In the genomic region with DNA sequence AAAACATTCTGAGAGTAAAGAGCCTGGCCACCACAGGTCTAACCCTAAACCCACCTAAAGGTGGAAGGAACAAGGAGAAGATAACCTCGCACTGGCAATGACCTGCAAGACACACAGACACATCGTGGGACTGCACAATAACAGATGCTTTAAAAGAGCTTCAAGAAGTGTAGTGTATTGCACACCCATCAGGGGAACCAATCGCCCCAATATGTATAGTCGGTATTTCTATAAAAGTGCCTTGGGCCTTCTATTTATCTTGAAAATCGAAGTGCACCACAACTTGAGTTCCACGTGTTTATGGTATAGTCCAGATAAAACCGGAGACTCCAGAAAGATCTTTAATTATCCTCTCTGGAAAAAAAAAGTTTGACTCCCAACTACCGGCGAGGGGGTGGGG, we compare ENCODE assay signal across 8 mouse cellular contexts. TPM values are rescaled to one million over a fixed set of nuclear protein-coding genes. Genes with fewer than 3 reads are reported as not detected.
DNase-seq lines count a peak whose midpoint lies in the region; ATAC-seq and TF ChIP-seq lines count a peak whose summit lies in the region.

No protein-coding gene starts in this region.

- peak overlapping the region; percentile 69 for H3K4me2 ChIP-seq in heart, embryonic 11.5 days
- H3K4me2 ChIP-seq in forebrain, postnatal 0 days (ENCODE audit: low read depth): peak overlapping the region; percentile 56
- H3K4me2 ChIP-seq in liver, embryonic 15.5 days: peak overlapping the region; percentile 89

- TF ChIP-seq CTCF in G1E (IDR thresholded peaks at IDR 0.05; ENCODE audit: low read depth, low read length): no peak
- TF ChIP-seq CTCF in forebrain, postnatal 0 days (IDR thresholded peaks at IDR 0.05; ENCODE audit: low read depth): no peak

- H3K9me3 ChIP-seq in heart, embryonic 11.5 days (replicated peaks; ENCODE audit: control insufficient read depth, low read length): no peaks in the 10 kb centered on the region
- H3K9me3 ChIP-seq in G1E (replicated peaks): no peaks in the 10 kb centered on the region
- H3K9me3 ChIP-seq in forebrain, postnatal 0 days (ENCODE audit: low read length): no peaks in the 10 kb centered on the region
- H3K9me3 ChIP-seq in liver, embryonic 15.5 days (replicated peaks): no peaks in the 10 kb centered on the region

- peaks cover 12% of the 10 kb centered on the region for H3K36me3 ChIP-seq in heart, embryonic 11.5 days (ENCODE audit: control insufficient read depth, insufficient read depth, low read length)
- peaks cover 30% of the 10 kb centered on the region for H3K36me3 ChIP-seq in G1E (replicated peaks)
- no peaks in the 10 kb centered on the region for H3K36me3 ChIP-seq in forebrain, postnatal 0 days (ENCODE audit: insufficient read depth)
- H3K36me3 ChIP-seq in liver, embryonic 15.5 days (replicated peaks): peaks cover 21% of the 10 kb centered on the region

- peak overlapping the region; percentile 76 for H3K27ac ChIP-seq in heart, embryonic 11.5 days (ENCODE audit: low read depth, low read length)
- H3K27ac ChIP-seq in forebrain, postnatal 0 days (ENCODE audit: low read depth, low read length): peak overlapping the region; percentile 90
- peak overlapping the region; percentile 88 for H3K27ac ChIP-seq in liver, embryonic 15.5 days (replicated peaks)

- H3K4me3 ChIP-seq in heart, embryonic 11.5 days (ENCODE audit: low read depth, low read length): peak overlapping the region; percentile 60
- peak overlapping the region; percentile 89; the same call in 1 of the 2 replicates for H3K4me3 ChIP-seq in G1E (ENCODE audit: low read depth, low read length)
- H3K4me3 ChIP-seq in forebrain, postnatal 0 days (ENCODE audit: low read depth, low read length): peak overlapping the region; percentile 50
- H3K4me3 ChIP-seq in liver, embryonic 15.5 days (replicated peaks): peak overlapping the region; percentile 85

- DNase-seq in heart, postnatal 4 days: no peak
- DNase-seq in G1E (ENCODE audit: low spot score): no peak
- peak; percentile 17 for DNase-seq in forebrain, postnatal 0 days
- no peak for DNase-seq in thymus, postnatal 10 days (ENCODE audit: low spot score in 2 of 2)
- no peak for DNase-seq in layer of hippocampus, postnatal 25 days (ENCODE audit: extremely low spot score in 1 of 2, low spot score in 1 of 2)
- DNase-seq in thymus, postnatal 14 days: no peak

- no peak for ATAC-seq in heart, embryonic 11.5 days (replicated peaks; ENCODE audit: insufficient number of reproducible peaks, low FRiP score, low TSS enrichment)
- ATAC-seq in G1E (ENCODE audit: extremely low read depth, insufficient number of reproducible peaks, low FRiP score, poor library complexity, severe bottlenecking): no peak
- no peak for ATAC-seq in forebrain, postnatal 0 days
- no peak for ATAC-seq in liver, embryonic 15.5 days (ENCODE audit: insufficient read depth)

- peaks cover 12% of the 10 kb centered on the region for H3K4me1 ChIP-seq in heart, embryonic 11.5 days (ENCODE audit: control insufficient read depth, insufficient read depth, low read length)
- H3K4me1 ChIP-seq in G1E (ENCODE audit: insufficient read depth, low read depth, low read length): peaks cover 33% of the 10 kb centered on the region
- 0 out of 2 replicates have a peak, but pooled peaks cover 3% of the 10 kb centered on the region for H3K4me1 ChIP-seq in forebrain, postnatal 0 days (ENCODE audit: insufficient read depth)
- peaks cover 44% of the 10 kb centered on the region for H3K4me1 ChIP-seq in liver, embryonic 15.5 days (replicated peaks)

- no peaks in the 10 kb centered on the region for H3K27me3 ChIP-seq in heart, embryonic 11.5 days (ENCODE audit: control insufficient read depth, insufficient read depth, low read length)
- no peaks in the 10 kb centered on the region for H3K27me3 ChIP-seq in G1E (ENCODE audit: insufficient read depth, low read length)
- no peaks in the 10 kb centered on the region for H3K27me3 ChIP-seq in forebrain, postnatal 0 days (ENCODE audit: insufficient read depth, low read length)
- H3K27me3 ChIP-seq in liver, embryonic 15.5 days: no peaks in the 10 kb centered on the region

- H3K9ac ChIP-seq in heart, embryonic 11.5 days (ENCODE audit: low read depth, low read length): peak overlapping the region; percentile 75
- H3K9ac ChIP-seq in forebrain, postnatal 0 days: peak overlapping the region; percentile 63
- H3K9ac ChIP-seq in liver, embryonic 15.5 days: peak overlapping the region; percentile 85

- WGBS in heart, embryonic 11.5 days (ENCODE audit: insufficient replicate concordance): 15% methylated on average over 9 of the region's 9 CpGs
- WGBS in forebrain, postnatal 0 days: 17% methylated on average over 9 of the region's 9 CpGs
- WGBS in liver, embryonic 15.5 days (ENCODE audit: insufficient replicate concordance): 7% methylated on average over 9 of the region's 9 CpGs

RNA-seq across cellular contexts. Expression of a gene that starts 0.3 kb away (rescaled TPM):
- 148 and 156 TPM in 2 replicates for polyA plus RNA-seq in heart, embryonic 11.5 days (2014; fragmentation: Nextera tagmentation; extraction: Ambion mirVana)
- 10 to 100 TPM; 77.9 to 83.7 TPM for total RNA-seq in heart, postnatal 4 days (2021)
- total RNA-seq in G1E (2014; fragmentation: Nextera tagmentation) (75.5 and 91.7 TPM in 2 replicates), G1E (2017) (161 and 165 TPM in 2 replicates)
- 113 and 139 TPM in 2 replicates for polyA plus RNA-seq in G1E (2012)
- 48.6 and 50.3 TPM in 2 replicates for total RNA-seq in forebrain, postnatal 0 days (2014; rRNA removed)
- polyA plus RNA-seq in forebrain, postnatal 0 days (2015; fragmentation: Nextera tagmentation; extraction: Ambion mirVana): 89.8 and 96.3 TPM in 2 replicates
- polyA plus RNA-seq in liver, embryonic 15.5 days (2015; fragmentation: Nextera tagmentation; extraction: Ambion mirVana): 87.7 and 101 TPM in 2 replicates
- total RNA-seq in layer of hippocampus, postnatal 25 days (2021): 10 to 100 TPM; 25.9 to 34.0 TPM
